Mouse (Mus musculus) heart, embryonic 10.5 days (tissue): ENCODE measurements around the gene Ctbs. TPM values are rescaled to one million over a fixed set of nuclear protein-coding genes. Genes with fewer than 3 reads are reported as not detected.

Source experiments
- polyA plus RNA-seq: library from polyadenylated mRNA; unstranded; fragments of >200 nt; fragmentation: Nextera tagmentation; extraction: Ambion mirVana; gene quantifications from 2 replicates; pipeline ENCODE4 v1.2.1, GENCODE M21; 2016

Ctbs gene
- polyA plus RNA-seq, 1 experiment from 2014 or later: 9.9 TPM

Other genes starting within 250 kb of the Ctbs start
- 27.0 and 50.0 TPM in 2 replicates for gene Lpar3, start 228.8 kb upstream of the Ctbs start, polyA plus RNA-seq
- gene Ssx2ip, start 45.2 kb upstream of the Ctbs start, polyA plus RNA-seq: 29.8 and 35.8 TPM in 2 replicates
- gene Spata1, start 50.0 kb downstream of the Ctbs start, polyA plus RNA-seq: 5.0 and 5.4 TPM in 2 replicates
- gene Gng5, start 50.0 kb downstream of the Ctbs start, polyA plus RNA-seq: 1,312 and 1,459 TPM in 2 replicates
- gene Rpf1, start 71.6 kb downstream of the Ctbs start, polyA plus RNA-seq: 45.0 and 57.3 TPM in 2 replicates
- not detected in 2 replicates for gene Uox, start 120.6 kb downstream of the Ctbs start, polyA plus RNA-seq
- gene Dnase2b, start 165.8 kb downstream of the Ctbs start, polyA plus RNA-seq: 0.05 TPM in 1 of 2 replicates, not detected in the other
- 0.11 TPM in 1 of 2 replicates, not detected in the other for gene 4930503B20Rik, start 201.5 kb downstream of the Ctbs start, polyA plus RNA-seq
- gene Samd13, start 235.8 kb downstream of the Ctbs start, polyA plus RNA-seq: 0.84 and 2.0 TPM in 2 replicates